In the genomic region with DNA sequence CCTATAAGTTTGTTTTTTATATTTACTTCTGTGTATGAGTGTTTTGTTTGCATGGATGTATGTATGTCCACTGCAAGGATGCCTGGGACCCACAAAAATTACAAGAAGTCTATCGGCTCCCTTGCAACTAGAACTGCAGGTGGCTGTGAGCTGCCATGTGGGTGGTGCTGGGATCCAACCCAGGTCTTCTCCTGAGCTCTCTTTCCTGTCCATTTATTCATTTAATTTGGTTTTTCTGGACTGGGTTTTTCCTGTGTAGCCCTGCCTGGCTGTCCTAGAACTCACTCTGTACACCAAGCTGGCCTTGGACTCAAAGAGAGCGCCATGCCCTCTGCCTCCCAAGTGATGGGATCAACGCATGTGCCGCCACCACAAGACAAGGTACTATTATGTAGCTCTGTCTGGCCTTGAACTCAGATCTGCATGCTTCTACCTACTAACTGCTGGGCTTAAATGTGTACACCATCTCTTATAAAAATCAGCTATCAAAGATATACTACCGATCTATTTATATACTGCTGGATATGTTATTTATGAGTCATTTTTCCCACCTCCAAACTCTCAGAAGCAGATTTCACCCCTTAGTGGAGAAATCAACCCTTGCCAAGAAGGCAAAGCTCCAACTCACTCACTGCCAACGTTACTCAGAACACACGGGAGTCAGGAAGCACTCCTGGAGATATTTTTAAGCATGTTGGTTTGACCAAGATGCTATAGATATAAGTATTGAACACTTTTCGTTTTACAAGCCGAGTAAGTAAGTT, we compare ENCODE assay signal across 11 mouse cellular contexts. TPM values are rescaled to one million over a fixed set of nuclear protein-coding genes. Genes with fewer than 3 reads are reported as not detected.
DNase-seq lines count a peak whose midpoint lies in the region; ATAC-seq lines count a peak whose summit lies in the region.
"Had no signal": no experiment of that assay in that cellular context is flagged by ENCODE, and none has a peak within 500 bp of the region (broad histone marks: within the 10 kb centered on the region; RNA-seq: fewer than 3 reads in every experiment).

No protein-coding gene starts in this region.

- H3K9ac ChIP-seq in liver, embryonic 11.5 days (ENCODE audit: low read depth, low read length) = no peak overlapping the region
- H3K9ac ChIP-seq in forebrain, embryonic 14.5 days (ENCODE audit: low read length) = no peak overlapping the region
- no peak overlapping the region for H3K9ac ChIP-seq in hindbrain, embryonic 16.5 days (ENCODE audit: low read depth, low read length)

- DNase-seq in frontal cortex, postnatal 14 days (ENCODE audit: low spot score in 2 of 2) = no peak
- no peak for DNase-seq in liver, embryonic 11.5 days (ENCODE audit: low spot score)
- no peak for DNase-seq in liver
- DNase-seq in forebrain, embryonic 14.5 days (ENCODE audit: low spot score) = peak; percentile 59
- peak; percentile 70 to 74 for DNase-seq in right cerebral cortex, postnatal 10 days (ENCODE audit: low spot score in 2 of 2)
- no peak for DNase-seq in thymus, postnatal 36 days
- DNase-seq: lung, adult 2 months had no signal

- no peaks in the 10 kb centered on the region for H3K9me3 ChIP-seq in liver, embryonic 11.5 days (ENCODE audit: control insufficient read depth, low read length)
- H3K9me3 ChIP-seq in forebrain, embryonic 14.5 days (replicated peaks; ENCODE audit: control insufficient read depth, low read length) = no peaks in the 10 kb centered on the region
- no peaks in the 10 kb centered on the region for H3K9me3 ChIP-seq in hindbrain, embryonic 16.5 days (ENCODE audit: control insufficient read depth, low read length)
- H3K9me3 ChIP-seq: heart, embryonic 10.5 days had no signal

- ATAC-seq in frontal cortex, adult (ENCODE audit: low TSS enrichment) = peak; percentile 41; the same call in 1 of the 2 replicates
- ATAC-seq in liver, embryonic 11.5 days (replicated peaks; ENCODE audit: low FRiP score) = no peak
- no peak for ATAC-seq in forebrain, embryonic 14.5 days
- ATAC-seq in hindbrain, embryonic 16.5 days = no peak

- 70% methylated on average over 9 of the region's 9 CpGs for WGBS in liver, embryonic 11.5 days
- WGBS in forebrain, embryonic 14.5 days = 82% methylated on average over 9 of the region's 9 CpGs
- 82% methylated on average over 9 of the region's 9 CpGs for WGBS in hindbrain, embryonic 16.5 days

- H3K27me3 ChIP-seq in liver, embryonic 11.5 days (replicated peaks; ENCODE audit: control insufficient read depth, insufficient read depth, low read length) = no peaks in the 10 kb centered on the region
- H3K27me3 ChIP-seq in forebrain, embryonic 14.5 days (replicated peaks; ENCODE audit: control insufficient read depth, insufficient read depth, low read length) = no peaks in the 10 kb centered on the region
- H3K27me3 ChIP-seq in hindbrain, embryonic 16.5 days (replicated peaks; ENCODE audit: control insufficient read depth, insufficient read depth, low read length) = no peaks in the 10 kb centered on the region

- H3K36me3 ChIP-seq in liver, embryonic 11.5 days (ENCODE audit: control insufficient read depth, insufficient read depth, low read length) = peaks cover 5% of the 10 kb centered on the region
- no peaks in the 10 kb centered on the region for H3K36me3 ChIP-seq in forebrain, embryonic 14.5 days (ENCODE audit: control insufficient read depth, insufficient read depth, low read length)
- H3K36me3 ChIP-seq in hindbrain, embryonic 16.5 days (ENCODE audit: control insufficient read depth, insufficient read depth, low read length) = peaks cover 3% of the 10 kb centered on the region; the same call in 1 of the 2 replicates

- no peak overlapping the region for H3K4me3 ChIP-seq in liver, embryonic 11.5 days (ENCODE audit: low read depth, low read length)
- H3K4me3 ChIP-seq in forebrain, embryonic 14.5 days (ENCODE audit: low read depth, low read length) = no peak overlapping the region
- H3K4me3 ChIP-seq in hindbrain, embryonic 16.5 days (ENCODE audit: low read length) = no peak overlapping the region
- H3K4me3 ChIP-seq: heart, embryonic 10.5 days had no signal

- peak overlapping the region; percentile 40; the same call in 1 of the 2 replicates for H3K4me2 ChIP-seq in liver, embryonic 11.5 days
- H3K4me2 ChIP-seq in forebrain, embryonic 14.5 days (ENCODE audit: low read length) = no peak overlapping the region
- H3K4me2 ChIP-seq in hindbrain, embryonic 16.5 days (ENCODE audit: low read length) = no peak overlapping the region

- no peak overlapping the region for H3K27ac ChIP-seq in liver, embryonic 11.5 days (ENCODE audit: low read depth, low read length)
- H3K27ac ChIP-seq in forebrain, embryonic 14.5 days (ENCODE audit: low read depth, low read length) = 0 out of 2 replicates have a peak overlapping the region, but pooled peaks have one; percentile 29
- H3K27ac ChIP-seq in hindbrain, embryonic 16.5 days (ENCODE audit: low read depth, low read length) = no peak overlapping the region
- H3K27ac ChIP-seq: kidney, postnatal 0 days had no signal

- H3K4me1 ChIP-seq in liver, embryonic 11.5 days (replicated peaks; ENCODE audit: control insufficient read depth, insufficient read depth, low read length) = peaks cover 32% of the 10 kb centered on the region
- H3K4me1 ChIP-seq in forebrain, embryonic 14.5 days (ENCODE audit: control insufficient read depth, insufficient read depth, low read length) = peaks cover 14% of the 10 kb centered on the region; the same call in 1 of the 2 replicates
- H3K4me1 ChIP-seq in hindbrain, embryonic 16.5 days (ENCODE audit: control insufficient read depth, insufficient read depth, low read depth, low read length) = peaks cover 9% of the 10 kb centered on the region

RNA-seq across cellular contexts. Expression of a gene that starts 34.7 kb away (rescaled TPM):
- polyA plus RNA-seq in liver, embryonic 11.5 days (2014; fragmentation: Nextera tagmentation; extraction: Ambion mirVana) = 47.2 and 52.8 TPM in 2 replicates
- 108 and 113 TPM in 2 replicates for polyA plus RNA-seq in forebrain, embryonic 14.5 days (2014; fragmentation: Nextera tagmentation; extraction: Ambion mirVana)
- 183 and 193 TPM in 2 replicates for polyA plus RNA-seq in hindbrain, embryonic 16.5 days (2015; fragmentation: Nextera tagmentation; extraction: Ambion mirVana)

RNA-seq across cellular contexts. Expression of a gene that starts 45.6 kb away (rescaled TPM):
- polyA plus RNA-seq in liver, embryonic 11.5 days (2014; fragmentation: Nextera tagmentation; extraction: Ambion mirVana) = 30.2 and 30.9 TPM in 2 replicates
- polyA plus RNA-seq in forebrain, embryonic 14.5 days (2014; fragmentation: Nextera tagmentation; extraction: Ambion mirVana) = 38.3 and 50.1 TPM in 2 replicates
- polyA plus RNA-seq in hindbrain, embryonic 16.5 days (2015; fragmentation: Nextera tagmentation; extraction: Ambion mirVana) = 42.7 and 49.9 TPM in 2 replicates

Comparison
In these comparisons a context has a peak if more than half of its experiments do, and no peak if none do; other contexts are left out.
1. DNase-seq: peak in forebrain, embryonic 14.5 days (single experiment) and right cerebral cortex, postnatal 10 days (2 of 2); none in frontal cortex, postnatal 14 days (0 of 2), liver, embryonic 11.5 days (single experiment), liver (single experiment) and thymus, postnatal 36 days (0 of 2).